Mouse (Mus musculus) intestine, postnatal 0 days (tissue): ENCODE data around the gene Oas2. TPM values are rescaled to one million over a fixed set of nuclear protein-coding genes. Genes with fewer than 3 reads are reported as not detected.

Source experiments
- ATAC-seq: fragments of 200-750 bp; cut with Nextera tagmentation; 2 replicates; pipeline ENCODE4 v1.8.0; 2017; ENCODE audit warnings: mild to moderate bottlenecking, moderate TSS enrichment, moderate library complexity
- H3K27ac ChIP-seq: fragments of 300-500 bp; sonication (generic); 2 replicates; pipeline ENCODE4 v1.5.1; 2014; ENCODE audit warnings: mild to moderate bottlenecking, low read depth, low read length, moderate library complexity
- H3K27me3 ChIP-seq: fragments of 300-500 bp; sonication (generic); replicated peaks from 2 replicates; pipeline ENCODE4 v1.6.1; 2014; ENCODE audit warnings: low read length, mixed read lengths; ENCODE audit not compliant: control insufficient read depth, insufficient read depth
- H3K36me3 ChIP-seq: fragments of 300-500 bp; sonication (generic); 2 replicates; pipeline ENCODE4 v1.6.1; 2014; ENCODE audit warnings: mild to moderate bottlenecking, moderate library complexity; ENCODE audit not compliant: control insufficient read depth, insufficient read depth
- H3K4me1 ChIP-seq: fragments of 300-500 bp; sonication (generic); replicated peaks from 2 replicates; pipeline ENCODE4 v1.6.1; 2014; ENCODE audit warnings: antibody characterized with exemption, low read length, mixed read lengths; ENCODE audit not compliant: control insufficient read depth, insufficient read depth
- H3K4me2 ChIP-seq: fragments of 300-500 bp; sonication (generic); replicated peaks from 2 replicates; pipeline ENCODE4 v1.6.1; 2014; ENCODE audit warnings: low read depth, mild to moderate bottlenecking, moderate library complexity
- H3K4me3 ChIP-seq: fragments of 300-500 bp; sonication (generic); 2 replicates; pipeline ENCODE4 v1.5.1; 2014; ENCODE audit warnings: low read depth, low read length
- H3K9ac ChIP-seq: fragments of 300-500 bp; sonication (generic); 2 replicates; pipeline ENCODE4 v1.6.1; 2014; ENCODE audit warnings: mild to moderate bottlenecking, low read depth, low read length
- H3K9me3 ChIP-seq: fragments of 300-500 bp; sonication (generic); 2 replicates; pipeline ENCODE4 v1.6.1; 2016; ENCODE audit warnings: mixed run types; ENCODE audit not compliant: control insufficient read depth
- CTCF ChIP-seq: sonication (generic); IDR thresholded peaks from 2 replicates; pipeline ENCODE4 v1.5.1; 2016; ENCODE audit warnings: low read depth, mild to moderate bottlenecking, control low read depth, antibody characterized with exemption, moderate library complexity
- WGBS: fragments of 180-500 bp; shearing (Covaris S2); extraction: QIAGEN DNeasy Blood & Tissue Kit; methylation state at CpG from one replicate; pipeline ENCODE4 v1.1.7; 2014; 5-methylcytosine and 5-hydroxymethylcytosine counted together
- polyA plus RNA-seq: library from polyadenylated mRNA; unstranded; fragments of >200 nt; fragmentation: Nextera tagmentation; extraction: Ambion mirVana; gene quantifications from 2 replicates; pipeline ENCODE4 v1.2.1, GENCODE M21; 2015

The Oas2 gene
- polyA plus RNA-seq, 1 experiment from 2014 or later = 0.23 TPM

DNA sequence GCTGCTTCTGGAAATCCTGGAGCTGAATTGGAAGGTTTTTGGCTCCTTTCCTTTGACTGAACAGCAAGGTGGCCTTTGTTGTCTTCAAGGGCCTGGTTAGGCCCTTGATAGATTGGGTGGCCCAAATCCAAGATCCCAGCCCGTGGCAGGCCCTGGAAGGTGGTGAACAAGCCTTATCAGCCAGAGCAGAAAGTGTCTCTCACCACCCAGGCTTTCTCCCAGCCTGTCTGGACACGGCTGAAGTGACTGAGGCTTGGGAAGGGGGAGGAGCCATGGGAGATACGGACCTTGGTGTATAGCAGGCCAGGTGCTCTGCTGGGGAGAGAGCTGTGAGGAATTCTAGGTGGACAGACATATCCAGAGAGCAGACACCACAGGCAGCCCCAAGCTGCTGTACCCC lies 19.7 kb upstream of the Oas2 start:
- Histone ChIP-seq H3K4me3 (no peak overlapping the region), H3K4me2 (no peak overlapping the region), H3K9me3 (no peaks in the 10 kb centered on the region), H3K36me3 (no peaks in the 10 kb centered on the region), H3K27ac (no peak overlapping the region), H3K27me3 (no peaks in the 10 kb centered on the region), H3K9ac (no peak overlapping the region), H3K4me1 (no peaks in the 10 kb centered on the region)
- no peak for ATAC-seq
- no peak for TF ChIP-seq CTCF
- WGBS = 61% methylated on average over 3 of the region's 3 CpGs

DNA sequence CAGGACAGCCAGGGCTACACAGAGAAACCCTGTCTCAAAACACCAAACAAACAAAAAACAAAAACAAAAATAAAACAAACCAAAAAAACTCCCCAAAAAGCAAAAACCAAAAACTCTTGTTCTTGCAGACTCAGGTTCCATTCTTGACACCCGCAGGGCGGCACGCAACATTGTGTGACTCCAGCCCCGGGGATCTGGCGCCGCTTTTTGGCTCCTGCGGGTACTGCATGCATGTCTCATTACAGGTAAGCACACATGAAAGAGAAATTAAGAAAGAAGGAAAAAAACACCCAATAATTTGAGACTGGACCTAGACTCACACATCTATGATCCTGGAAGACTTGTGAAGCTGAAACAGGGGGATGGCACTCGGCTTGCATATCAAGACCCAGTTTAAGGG lies 15.4 kb upstream of the Oas2 start:
- no peaks in the 10 kb centered on the region for H3K4me1 ChIP-seq
- no peak for ATAC-seq
- 75% methylated on average over 8 of the region's 8 CpGs for WGBS
- no peaks in the 10 kb centered on the region for H3K9me3 ChIP-seq
- no peak overlapping the region for H3K27ac ChIP-seq
- no peaks in the 10 kb centered on the region for H3K27me3 ChIP-seq
- no peak for TF ChIP-seq CTCF
- H3K4me2 ChIP-seq = no peak overlapping the region
- no peaks in the 10 kb centered on the region for H3K36me3 ChIP-seq
- no peak overlapping the region for H3K4me3 ChIP-seq
- no peak overlapping the region for H3K9ac ChIP-seq

DNA sequence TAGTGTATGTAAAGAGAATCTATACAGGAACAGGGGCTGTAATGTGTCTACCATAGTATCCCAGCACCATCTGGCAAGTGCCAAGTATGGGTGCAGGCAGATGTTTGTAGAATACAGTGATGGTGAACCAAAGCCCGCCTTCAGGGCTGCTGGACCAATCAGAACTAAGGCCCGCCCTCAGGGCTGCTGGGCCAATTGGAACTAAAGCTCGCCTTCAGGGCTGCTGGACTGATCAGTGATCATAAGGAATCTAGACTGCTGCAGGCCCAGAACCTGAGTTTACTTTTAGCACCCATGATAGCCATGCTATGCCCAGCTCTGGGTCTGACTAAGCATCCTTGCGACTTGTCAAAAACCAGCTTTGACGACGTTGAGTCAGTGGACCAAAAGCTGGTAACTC lies 12.2 kb upstream of the Oas2 start:
- Histone ChIP-seq H3K4me3 (no peak overlapping the region), H3K27ac (no peak overlapping the region), H3K4me2 (no peak overlapping the region), H3K36me3 (no peaks in the 10 kb centered on the region), H3K9me3 (no peaks in the 10 kb centered on the region), H3K27me3 (no peaks in the 10 kb centered on the region), H3K4me1 (no peaks in the 10 kb centered on the region), H3K9ac (no peak overlapping the region)
- no peak for ATAC-seq
- TF ChIP-seq CTCF = no peak
- WGBS = 31% methylated on average over 6 of the region's 6 CpGs

DNA sequence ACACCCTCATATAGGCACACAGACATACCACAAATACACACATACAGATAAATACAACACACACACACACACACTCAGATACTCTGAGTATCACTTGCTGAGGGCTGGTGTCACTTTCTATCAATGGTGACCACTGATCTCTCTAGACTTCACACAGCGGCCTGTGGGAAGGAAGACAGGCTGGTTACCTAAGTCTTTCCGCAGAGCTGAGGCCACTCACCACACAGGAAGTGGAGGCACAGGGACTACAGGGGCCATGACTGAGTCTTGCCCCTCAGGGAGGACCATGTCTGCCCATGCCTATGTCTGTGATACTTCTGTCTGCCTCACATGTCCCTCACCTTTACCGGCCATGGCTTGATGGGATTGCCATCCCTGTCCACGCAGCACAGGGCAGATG lies 4.6 kb upstream of the Oas2 start:
- no peaks in the 10 kb centered on the region for H3K36me3 ChIP-seq
- 80% methylated on average over 4 of the region's 4 CpGs for WGBS
- no peak overlapping the region for H3K9ac ChIP-seq
- ATAC-seq = no peak
- no peaks in the 10 kb centered on the region for H3K4me1 ChIP-seq
- no peaks in the 10 kb centered on the region for H3K9me3 ChIP-seq
- no peak overlapping the region for H3K4me2 ChIP-seq
- H3K4me3 ChIP-seq = no peak overlapping the region
- TF ChIP-seq CTCF = no peak
- no peaks in the 10 kb centered on the region for H3K27me3 ChIP-seq
- H3K27ac ChIP-seq = no peak overlapping the region

DNA sequence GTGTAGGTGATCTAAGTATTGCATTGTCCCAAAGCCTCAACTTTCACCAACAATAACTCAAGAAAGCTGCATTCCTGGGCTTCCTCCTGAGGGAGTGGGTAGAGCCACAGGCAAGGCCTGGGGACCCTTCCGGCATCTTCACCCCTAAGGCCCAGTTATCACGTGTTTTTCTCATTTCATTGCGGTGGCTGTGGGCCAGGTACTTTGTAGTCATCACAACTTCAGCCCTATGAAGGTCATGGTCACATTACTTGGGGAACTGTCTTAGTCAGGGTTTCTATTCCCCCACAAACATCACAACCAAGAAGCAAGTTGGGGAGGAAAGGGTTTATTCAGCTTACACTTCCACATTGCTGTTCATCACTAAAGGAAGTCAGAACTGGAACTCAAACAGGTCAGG lies 3.1 kb upstream of the Oas2 start:
- no peak overlapping the region for H3K4me2 ChIP-seq
- TF ChIP-seq CTCF = no peak
- H3K36me3 ChIP-seq = no peaks in the 10 kb centered on the region
- H3K9ac ChIP-seq = no peak overlapping the region
- no peaks in the 10 kb centered on the region for H3K27me3 ChIP-seq
- H3K4me1 ChIP-seq = no peaks in the 10 kb centered on the region
- WGBS = 66% methylated on average over 3 of the region's 3 CpGs
- ATAC-seq = no peak
- H3K27ac ChIP-seq = no peak overlapping the region
- no peak overlapping the region for H3K4me3 ChIP-seq
- no peaks in the 10 kb centered on the region for H3K9me3 ChIP-seq

DNA sequence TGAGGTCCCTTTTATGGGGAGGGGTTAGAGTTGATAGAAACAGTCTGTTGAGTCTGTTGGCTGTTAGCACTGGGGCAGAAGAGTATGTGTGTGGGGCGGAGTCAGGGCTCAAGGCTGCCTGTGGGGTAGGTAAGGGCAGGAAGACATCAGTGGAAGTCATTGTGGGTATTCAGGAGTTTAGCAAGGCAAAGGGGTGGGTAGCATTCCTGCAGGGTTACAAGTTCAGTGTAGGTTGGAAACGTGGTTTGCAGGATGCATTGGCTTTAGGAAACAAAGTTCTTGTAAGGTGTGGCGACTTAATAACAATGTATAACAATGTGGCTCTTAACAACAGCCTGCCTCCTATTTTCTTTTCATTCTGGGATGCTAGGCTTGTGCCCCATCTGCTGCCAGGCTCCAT lies 1.6 kb upstream of the Oas2 start:
- no peak overlapping the region for H3K9ac ChIP-seq
- H3K4me1 ChIP-seq = no peaks in the 10 kb centered on the region
- no peak for TF ChIP-seq CTCF
- 72% methylated on average over 3 of the region's 3 CpGs for WGBS
- no peaks in the 10 kb centered on the region for H3K36me3 ChIP-seq
- H3K4me2 ChIP-seq = no peak overlapping the region
- H3K27ac ChIP-seq = no peak overlapping the region
- no peak overlapping the region for H3K4me3 ChIP-seq
- H3K27me3 ChIP-seq = no peaks in the 10 kb centered on the region
- no peak for ATAC-seq
- H3K9me3 ChIP-seq = no peaks in the 10 kb centered on the region

DNA sequence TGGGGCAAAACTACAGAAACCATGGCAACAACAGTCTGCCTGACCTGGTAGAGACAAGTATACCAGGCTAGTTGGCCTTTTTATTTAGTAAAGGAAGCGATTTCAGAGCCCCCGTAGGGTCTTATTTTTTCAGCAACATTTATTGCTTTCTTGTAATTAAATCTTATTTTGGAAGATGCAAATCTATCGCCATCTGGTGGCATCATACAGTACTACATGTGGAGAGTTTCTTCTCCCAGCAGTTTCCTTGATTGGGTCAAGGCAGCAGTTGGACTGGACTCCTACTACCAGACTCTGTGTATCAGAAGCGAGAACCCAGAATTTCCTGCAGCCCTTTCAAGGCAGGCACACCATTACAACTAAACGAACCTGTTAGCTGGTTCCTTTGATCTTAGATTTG lies 3.2 kb downstream of the Oas2 start:
- Histone ChIP-seq H3K4me2 (no peak overlapping the region), H3K4me3 (no peak overlapping the region), H3K9me3 (no peaks in the 10 kb centered on the region), H3K36me3 (no peaks in the 10 kb centered on the region), H3K4me1 (no peaks in the 10 kb centered on the region), H3K9ac (no peak overlapping the region), H3K27me3 (no peaks in the 10 kb centered on the region), H3K27ac (no peak overlapping the region)
- WGBS = 5% methylated on average over 5 of the region's 5 CpGs
- TF ChIP-seq CTCF = peak; percentile 77
- ATAC-seq = no peak
